Mouse (Mus musculus) forebrain, embryonic 10.5 days (tissue): Measurements from ENCODE around the gene 1600012H06Rik. TPM values are rescaled to one million over a fixed set of nuclear protein-coding genes. Genes with fewer than 3 reads are reported as not detected.
"Not testable (repeated sequence)": the region's sequence is repeated elsewhere in the genome, so short reads cannot be mapped to it uniquely, and the experiment has no call there.

Source experiments
- DNase-seq: peaks from one replicate; pipeline ENCODE4 v3.0.0-alpha.2; 2017; ENCODE audit warnings: low spot score; ENCODE audit errors: extremely low spot score
- H3K27ac ChIP-seq: fragments of 300-500 bp; sonication (generic); 2 replicates; pipeline ENCODE4 v1.5.1; 2016; ENCODE audit warnings: mild to moderate bottlenecking
- H3K27me3 ChIP-seq: fragments of 300-500 bp; sonication (generic); 2 replicates; pipeline ENCODE4 v1.6.1; 2016; ENCODE audit warnings: mild to moderate bottlenecking; ENCODE audit not compliant: poor library complexity, severe bottlenecking
- H3K36me3 ChIP-seq: fragments of 300-500 bp; sonication (generic); replicated peaks from 2 replicates; pipeline ENCODE4 v1.6.1; 2016; ENCODE audit warnings: mild to moderate bottlenecking, moderate library complexity
- H3K4me1 ChIP-seq: fragments of 300-500 bp; sonication (generic); 2 replicates; pipeline ENCODE4 v1.6.1; 2016
- H3K4me3 ChIP-seq: fragments of 300-500 bp; sonication (generic); 2 replicates; pipeline ENCODE4 v1.5.1; 2016; ENCODE audit warnings: mild to moderate bottlenecking, moderate library complexity
- H3K9me3 ChIP-seq: fragments of 300-500 bp; sonication (generic); 2 replicates; pipeline ENCODE4 v1.6.1; 2016; ENCODE audit warnings: mild to moderate bottlenecking, moderate library complexity
- WGBS: fragments of 180-500 bp; shearing (Covaris S2); methylation state at CpG from one replicate; pipeline ENCODE4 v1.1.7; 2016; 5-methylcytosine and 5-hydroxymethylcytosine counted together
- polyA plus RNA-seq: library from polyadenylated mRNA; unstranded; fragments of >200 nt; fragmentation: Nextera tagmentation; extraction: Ambion mirVana; gene quantifications from 2 replicates; pipeline ENCODE4 v1.2.1, GENCODE M21; 2016

Gene 1600012H06Rik
- polyA plus RNA-seq, 1 experiment from 2014 or later = 25.9 TPM

- H3K4me1 ChIP-seq, DNase-seq, H3K27me3 ChIP-seq, H3K36me3 ChIP-seq, H3K4me3 ChIP-seq, H3K27ac ChIP-seq, H3K9me3 ChIP-seq: not testable (repeated sequence)
- no CpG with 5 or more reads among the region's 5 CpGs for WGBS
Observed at GRCm38 (mm10) chr17:14994140-14994539, 51.2 kb downstream of the 1600012H06Rik start.

- not testable (repeated sequence) for H3K4me1 ChIP-seq, H3K27me3 ChIP-seq, H3K9me3 ChIP-seq, H3K4me3 ChIP-seq, H3K27ac ChIP-seq, H3K36me3 ChIP-seq, DNase-seq
- WGBS = no CpG with 5 or more reads among the region's 4 CpGs
Observed at GRCm38 (mm10) chr17:15000047-15000446, 57.1 kb downstream of the 1600012H06Rik start.

GRCm38 (mm10) chr17:15009088-15009487 lies 66.1 kb downstream of the 1600012H06Rik start:
- not testable (repeated sequence) for H3K9me3 ChIP-seq, H3K4me3 ChIP-seq, H3K27me3 ChIP-seq, H3K27ac ChIP-seq, H3K4me1 ChIP-seq, H3K36me3 ChIP-seq, DNase-seq
- WGBS = no CpG with 5 or more reads among the region's 3 CpGs

Other genes starting within 250 kb of the 1600012H06Rik start
- 1.0 and 1.4 TPM in 2 replicates for gene Thbs2, start 248.9 kb upstream of the 1600012H06Rik start, polyA plus RNA-seq
- 5.1 and 5.7 TPM in 2 replicates for gene Wdr27, start within 50 bp of the 1600012H06Rik start, polyA plus RNA-seq
- gene Phf10, start 18.1 kb downstream of the 1600012H06Rik start, polyA plus RNA-seq = 28.2 and 29.3 TPM in 2 replicates
- 11.2 and 12.5 TPM in 2 replicates for gene 9030025P20Rik, start 35.3 kb downstream of the 1600012H06Rik start, polyA plus RNA-seq
- 0.42 TPM in 1 of 2 replicates, not detected in the other for gene Gm3417, start 35.6 kb downstream of the 1600012H06Rik start, polyA plus RNA-seq
- 8.6 and 11.1 TPM in 2 replicates for gene Gm3435, start 67.0 kb downstream of the 1600012H06Rik start, polyA plus RNA-seq
- gene Ermard, start 98.0 kb downstream of the 1600012H06Rik start, polyA plus RNA-seq = 98.4 and 101 TPM in 2 replicates
- gene Tcte3, start 98.3 kb downstream of the 1600012H06Rik start, polyA plus RNA-seq = 0.86 and 1.0 TPM in 2 replicates
- gene Gm3448, start 98.4 kb downstream of the 1600012H06Rik start, polyA plus RNA-seq = 4.8 and 6.6 TPM in 2 replicates